Mouse (Mus musculus) embryonic facial prominence, embryonic 14.5 days (tissue): ENCODE measurements around the gene Nckap5l. TPM values are rescaled to one million over a fixed set of nuclear protein-coding genes. Genes with fewer than 3 reads are reported as not detected.
A peak's percentile ranks its signal among the peaks of the same experiment; 100 is the strongest.

Experiments
- ATAC-seq: fragments of 200-750 bp; cut with Nextera tagmentation; 2 replicates; pipeline ENCODE4 v1.8.0; 2017; ENCODE audit warnings: low read depth, moderate number of reproducible peaks, moderate TSS enrichment
- DNase-seq: peaks from one replicate; pipeline ENCODE4 v3.0.0-alpha.2; 2015; ENCODE audit warnings: low spot score
- H3K27ac ChIP-seq: fragments of 300-500 bp; sonication (generic); replicated peaks from 2 replicates; pipeline ENCODE4 v1.5.1; 2014; ENCODE audit warnings: low read depth, mild to moderate bottlenecking, low read length, moderate library complexity
- H3K27me3 ChIP-seq: fragments of 300-500 bp; sonication (generic); replicated peaks from 2 replicates; pipeline ENCODE4 v1.6.1; 2014; ENCODE audit warnings: low read length; ENCODE audit not compliant: control insufficient read depth, insufficient read depth
- H3K36me3 ChIP-seq: fragments of 300-500 bp; sonication (generic); 2 replicates; pipeline ENCODE4 v1.6.1; 2014; ENCODE audit warnings: low read length, mixed read lengths; ENCODE audit not compliant: control insufficient read depth, insufficient read depth
- H3K4me1 ChIP-seq: fragments of 300-500 bp; sonication (generic); 2 replicates; pipeline ENCODE4 v1.6.1; 2014; ENCODE audit warnings: antibody characterized with exemption, low read length; ENCODE audit not compliant: control insufficient read depth, insufficient read depth
- H3K4me2 ChIP-seq: fragments of 300-500 bp; sonication (generic); 2 replicates; pipeline ENCODE4 v1.6.1; 2014; ENCODE audit warnings: low read depth, mild to moderate bottlenecking, low read length, moderate library complexity, mixed read lengths
- H3K4me3 ChIP-seq: fragments of 300-500 bp; sonication (generic); 2 replicates; pipeline ENCODE4 v1.5.1; 2014; ENCODE audit warnings: low read depth, mild to moderate bottlenecking, low read length
- H3K9ac ChIP-seq: fragments of 300-500 bp; sonication (generic); 2 replicates; pipeline ENCODE4 v1.6.1; 2014; ENCODE audit warnings: low read depth, mild to moderate bottlenecking, low read length, moderate library complexity, mixed read lengths
- H3K9me3 ChIP-seq: fragments of 300-500 bp; sonication (generic); 2 replicates; pipeline ENCODE4 v1.6.1; 2016; ENCODE audit warnings: low read length; ENCODE audit not compliant: control insufficient read depth
- WGBS: fragments of 180-500 bp; shearing (Covaris S2); extraction: QIAGEN DNeasy Blood & Tissue Kit; methylation state at CpG from one replicate; pipeline ENCODE4 v1.1.7; 2014; 5-methylcytosine and 5-hydroxymethylcytosine counted together
- polyA plus RNA-seq: library from polyadenylated mRNA; unstranded; fragments of >200 nt; fragmentation: Nextera tagmentation; extraction: Ambion mirVana; gene quantifications from 2 replicates; pipeline ENCODE4 v1.2.1, GENCODE M21; 2014

Nckap5l gene
- polyA plus RNA-seq, 1 experiment from 2014 or later = 12.5 TPM

DNA sequence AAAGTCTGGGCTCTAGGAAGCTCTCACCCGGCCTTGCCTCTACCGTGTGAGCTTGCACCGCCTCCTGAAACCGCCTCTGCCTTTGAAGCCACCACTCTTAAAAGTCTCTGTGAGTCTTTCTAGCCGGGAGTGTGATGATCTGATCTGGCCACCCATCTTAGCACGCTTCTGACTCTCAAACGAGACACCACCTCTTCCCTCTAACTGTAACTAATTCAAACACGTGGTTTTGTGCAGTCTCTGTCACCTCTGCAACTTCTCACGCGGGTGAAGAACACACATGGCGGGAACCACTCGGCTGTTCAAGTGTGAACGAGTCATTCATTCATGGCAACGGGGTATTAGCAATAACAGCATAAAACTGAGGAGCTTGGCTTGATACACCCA lies 14.1 kb upstream of the Nckap5l start:
- 83% methylated on average over 14 of the region's 14 CpGs for WGBS
- Histone ChIP-seq H3K36me3 (peaks cover 19% of the 10 kb centered on the region), H3K4me2 (no peak overlapping the region), H3K27ac (no peak overlapping the region), H3K27me3 (no peaks in the 10 kb centered on the region), H3K9ac (no peak overlapping the region), H3K9me3 (no peaks in the 10 kb centered on the region), H3K4me3 (no peak overlapping the region), H3K4me1 (peaks cover 12% of the 10 kb centered on the region)
- DNase-seq (no peak), ATAC-seq (no peak)

DNA sequence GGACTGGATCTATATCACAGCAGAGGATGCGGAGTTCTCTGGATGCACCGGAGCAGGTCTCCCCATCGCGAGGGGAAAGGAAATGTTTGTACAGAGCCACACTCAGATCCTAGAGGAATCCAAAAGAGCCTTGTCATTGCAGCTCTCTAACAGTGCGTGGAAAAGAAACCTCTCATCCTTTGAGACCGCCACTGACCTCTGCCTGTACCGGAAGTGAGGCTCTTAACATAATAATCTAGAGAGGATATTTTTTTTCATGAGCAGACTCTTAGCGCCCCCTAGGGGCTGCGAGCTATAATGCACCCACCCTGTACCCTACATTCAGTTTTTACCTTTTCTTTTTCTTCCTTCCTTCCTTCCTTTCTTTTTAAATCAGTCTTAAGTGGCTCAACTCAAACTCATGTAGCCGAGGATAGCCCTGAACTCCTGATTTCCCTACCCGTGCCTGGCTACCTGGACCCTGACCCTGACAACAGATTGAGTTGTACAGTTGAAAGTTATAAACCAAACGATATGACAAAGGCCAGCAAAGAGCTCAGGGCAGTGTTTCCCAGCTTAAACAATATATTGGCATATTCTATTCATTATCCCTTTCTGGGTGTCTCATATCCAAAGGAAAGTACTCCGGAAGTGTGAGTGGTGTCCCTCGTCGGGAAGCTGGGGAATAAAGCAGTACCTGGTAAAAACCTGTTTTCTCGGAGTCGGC lies 13.6 kb upstream of the Nckap5l start:
- H3K4me1 ChIP-seq = peaks cover 12% of the 10 kb centered on the region
- peak; percentile 58 for DNase-seq
- no peak overlapping the region for H3K4me2 ChIP-seq
- no peak for ATAC-seq
- no peaks in the 10 kb centered on the region for H3K27me3 ChIP-seq
- H3K9ac ChIP-seq = no peak overlapping the region
- WGBS = 64% methylated on average over 17 of the region's 17 CpGs
- H3K4me3 ChIP-seq = no peak overlapping the region
- no peak overlapping the region for H3K27ac ChIP-seq
- H3K9me3 ChIP-seq = no peaks in the 10 kb centered on the region
- H3K36me3 ChIP-seq = peaks cover 22% of the 10 kb centered on the region

DNA sequence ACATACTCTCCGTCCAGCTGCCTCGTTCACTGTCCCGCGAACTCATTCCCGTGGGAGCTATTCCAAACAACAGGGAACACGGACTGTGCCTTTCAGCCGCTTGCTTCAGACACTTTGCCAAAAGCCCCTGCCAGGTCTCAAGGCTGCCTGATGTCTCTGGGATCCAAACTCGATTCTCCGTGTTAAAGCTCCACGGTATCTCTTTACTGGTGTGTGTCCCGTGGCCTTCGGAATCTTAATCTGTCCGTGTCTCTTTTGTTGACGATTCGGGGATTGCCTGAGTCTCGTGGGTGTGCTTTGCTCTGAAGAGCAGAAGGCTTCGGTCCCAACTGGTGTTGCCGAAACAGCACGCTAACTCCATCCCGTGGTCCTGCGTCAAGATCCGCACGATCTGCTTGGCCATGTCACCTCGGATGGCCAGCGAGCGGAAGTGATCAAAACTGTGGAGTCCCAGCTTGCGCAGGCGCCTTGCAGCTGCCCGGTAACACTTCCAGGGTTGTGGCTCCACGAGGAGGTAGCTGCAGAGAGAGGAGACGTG lies 12.7 kb upstream of the Nckap5l start:
- DNase-seq = no peak
- Histone ChIP-seq H3K27ac (no peak overlapping the region), H3K27me3 (no peaks in the 10 kb centered on the region), H3K36me3 (peaks cover 26% of the 10 kb centered on the region), H3K9ac (no peak overlapping the region), H3K4me3 (no peak overlapping the region), H3K4me2 (no peak overlapping the region), H3K9me3 (no peaks in the 10 kb centered on the region), H3K4me1 (peaks cover 12% of the 10 kb centered on the region)
- 85% methylated on average over 31 of the region's 31 CpGs for WGBS
- ATAC-seq = no peak

DNA sequence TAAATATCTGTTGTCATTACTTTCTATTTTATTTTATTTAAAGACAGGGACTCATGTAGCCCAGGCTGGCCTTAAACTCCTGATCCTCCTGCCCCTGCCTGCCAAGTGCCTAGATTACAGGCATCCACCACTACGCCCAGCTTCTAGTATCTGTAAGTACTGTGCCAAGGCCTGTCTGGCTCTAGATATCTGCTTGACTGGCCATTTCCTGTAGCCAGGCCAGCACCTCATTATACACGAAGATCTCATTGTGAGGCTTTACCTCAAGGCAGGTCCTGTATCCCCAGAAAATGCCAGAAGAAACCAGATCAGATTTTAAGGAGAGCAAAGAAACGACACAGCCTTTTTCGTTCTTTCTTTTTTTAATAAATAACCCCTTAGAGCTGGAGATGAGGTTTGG lies 12.2 kb upstream of the Nckap5l start:
- H3K4me1 ChIP-seq = peaks cover 9% of the 10 kb centered on the region
- no peak overlapping the region for H3K4me3 ChIP-seq
- H3K4me2 ChIP-seq = no peak overlapping the region
- H3K9me3 ChIP-seq = no peaks in the 10 kb centered on the region
- ATAC-seq (no peak), DNase-seq (no peak)
- peaks cover 26% of the 10 kb centered on the region for H3K36me3 ChIP-seq
- no peak overlapping the region for H3K27ac ChIP-seq
- H3K9ac ChIP-seq = no peak overlapping the region
- no peaks in the 10 kb centered on the region for H3K27me3 ChIP-seq
- 88% methylated on average over 4 of the region's 4 CpGs for WGBS

DNA sequence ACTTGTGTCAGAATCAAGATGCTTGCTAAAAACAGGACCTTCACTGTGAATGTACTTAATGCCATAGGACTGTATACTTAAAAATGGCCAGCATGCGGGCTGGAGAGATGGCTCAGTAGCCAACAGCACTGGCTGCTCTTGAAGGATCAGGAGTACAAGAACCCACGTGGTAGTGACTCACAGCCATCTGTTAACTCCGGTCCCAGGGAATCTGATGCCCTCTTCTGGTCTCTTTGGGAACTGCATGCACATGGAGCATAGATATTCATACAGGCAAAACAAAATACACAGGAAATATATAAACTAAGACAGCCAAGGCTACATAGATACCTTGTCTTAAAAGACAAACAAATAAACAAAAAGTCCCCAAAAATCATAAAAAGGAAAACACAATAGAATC lies 11.5 kb upstream of the Nckap5l start:
- Histone ChIP-seq H3K9ac (no peak overlapping the region), H3K9me3 (no peaks in the 10 kb centered on the region), H3K4me1 (peaks cover 8% of the 10 kb centered on the region), H3K27me3 (no peaks in the 10 kb centered on the region), H3K27ac (no peak overlapping the region), H3K36me3 (peaks cover 26% of the 10 kb centered on the region), H3K4me3 (no peak overlapping the region), H3K4me2 (no peak overlapping the region)
- ATAC-seq (no peak), DNase-seq (peak; percentile 71)
- WGBS = 42% methylated on average over 3 of the region's 3 CpGs

DNA sequence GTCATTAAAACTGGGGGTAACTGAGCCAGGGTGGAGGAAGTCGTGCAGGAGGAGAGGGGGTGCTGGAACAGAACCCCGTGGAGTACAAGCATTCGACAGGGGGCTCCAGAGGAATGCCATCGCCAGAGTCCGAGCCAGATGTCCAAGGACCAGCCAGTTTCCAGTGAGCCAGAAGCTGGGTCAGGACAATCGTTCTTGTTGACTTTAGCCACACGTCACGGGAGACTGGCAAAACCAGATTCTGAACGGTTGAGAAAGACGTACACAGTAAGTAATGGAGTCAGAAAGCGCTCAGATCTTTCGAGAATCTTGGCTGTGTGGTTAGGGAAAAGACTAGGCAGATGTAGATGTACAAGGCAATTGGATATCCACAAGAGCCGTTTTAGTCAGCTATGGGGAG lies 5.6 kb upstream of the Nckap5l start:
- DNase-seq (no peak), ATAC-seq (no peak)
- H3K4me2 ChIP-seq = no peak overlapping the region
- H3K9ac ChIP-seq = no peak overlapping the region
- H3K27me3 ChIP-seq = no peaks in the 10 kb centered on the region
- 0 out of 2 replicates have a peak, but pooled peaks cover 8% of the 10 kb centered on the region for H3K36me3 ChIP-seq
- no peak overlapping the region for H3K4me3 ChIP-seq
- H3K9me3 ChIP-seq = no peaks in the 10 kb centered on the region
- 52% methylated on average over 13 of the region's 13 CpGs for WGBS
- H3K27ac ChIP-seq = peak overlapping the region; percentile 67; the same call in 1 of the 2 replicates
- H3K4me1 ChIP-seq = peaks cover 4% of the 10 kb centered on the region

DNA sequence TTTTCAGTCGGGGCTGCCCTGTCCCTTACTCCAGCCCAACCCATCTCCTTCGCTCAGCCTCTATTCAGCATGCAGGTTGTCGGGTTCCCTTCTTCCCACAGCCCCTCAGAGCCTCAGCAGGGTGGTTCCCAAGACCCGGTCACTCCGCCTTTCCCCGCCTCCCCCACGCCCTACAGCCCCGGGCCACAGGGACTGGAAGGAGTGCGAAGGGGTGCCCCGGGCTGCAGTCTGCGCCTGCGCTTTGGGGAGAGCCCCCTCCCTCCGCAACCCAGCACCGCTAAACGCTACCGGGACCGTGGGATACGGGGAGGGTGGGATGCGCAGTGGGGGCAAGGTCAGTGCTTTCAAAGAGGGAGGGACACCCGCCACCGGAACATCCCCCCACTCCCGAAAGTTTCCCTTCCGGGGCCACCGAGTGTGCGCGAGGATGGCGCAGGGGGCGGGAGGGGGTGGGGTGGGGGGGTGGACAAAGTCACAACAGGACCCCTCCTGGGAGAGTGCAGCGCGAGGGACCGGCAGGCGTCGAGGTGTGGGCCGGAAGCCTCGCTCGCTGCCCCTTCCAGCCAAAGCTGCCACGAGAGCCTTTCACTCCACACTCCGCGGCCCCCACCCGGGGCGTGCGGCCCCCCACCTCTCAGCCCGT lies 464 bp downstream of the Nckap5l start:
- Histone ChIP-seq H3K9ac (peak overlapping the region; percentile 84), H3K27me3 (no peaks in the 10 kb centered on the region), H3K36me3 (0 out of 2 replicates have a peak, but pooled peaks cover 27% of the 10 kb centered on the region), H3K4me1 (peaks cover 24% of the 10 kb centered on the region), H3K27ac (peak overlapping the region; percentile 93), H3K4me3 (peak overlapping the region; percentile 85), H3K4me2 (peak overlapping the region; percentile 61), H3K9me3 (no peaks in the 10 kb centered on the region)
- peak; percentile 80 for ATAC-seq
- peak; percentile 82 for DNase-seq
- WGBS = under 1% methylated on average over 28 of the region's 43 CpGs

DNA sequence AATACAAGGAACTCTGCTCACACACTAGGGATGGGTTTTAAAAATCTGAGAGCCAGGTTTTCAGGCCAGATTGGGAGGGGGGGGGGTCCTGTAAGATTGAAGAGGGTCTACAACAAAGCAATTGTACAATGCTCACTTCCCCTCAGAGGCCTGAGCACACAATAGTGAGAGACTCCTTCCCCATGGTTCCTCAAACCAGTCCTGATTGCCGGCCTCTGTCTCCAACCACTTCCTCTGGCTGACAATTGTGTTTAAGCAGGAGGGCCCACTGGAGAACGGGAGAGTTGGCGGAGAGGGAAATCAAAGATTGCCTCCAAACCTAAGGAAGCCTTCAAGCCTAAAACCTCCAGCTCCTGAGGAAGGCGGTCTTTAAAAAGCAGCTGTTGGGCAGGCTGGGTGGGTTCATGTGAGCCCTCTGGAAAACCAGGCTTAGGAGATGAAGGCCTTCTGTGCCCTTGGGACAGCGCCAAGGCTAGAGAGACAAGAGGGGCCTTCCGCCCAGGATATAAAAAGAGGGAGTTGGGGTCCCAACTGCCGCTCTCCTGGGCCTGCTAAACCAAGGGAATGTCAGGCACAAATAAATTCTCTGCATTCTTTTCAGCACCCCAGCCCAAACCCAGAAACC lies 1.1 kb downstream of the Nckap5l start:
- Histone ChIP-seq H3K9me3 (no peaks in the 10 kb centered on the region), H3K27me3 (no peaks in the 10 kb centered on the region), H3K4me3 (peak overlapping the region; percentile 85), H3K4me2 (peak overlapping the region; percentile 61), H3K9ac (peak overlapping the region; percentile 84), H3K4me1 (peaks cover 24% of the 10 kb centered on the region), H3K36me3 (0 out of 2 replicates have a peak, but pooled peaks cover 27% of the 10 kb centered on the region), H3K27ac (peak overlapping the region; percentile 93)
- DNase-seq = peak; percentile 64
- no peak for ATAC-seq
- WGBS = 7% methylated on average over 7 of the region's 7 CpGs
